Mouse (Mus musculus): Measurements from ENCODE around the gene Pmpca. TPM values are rescaled to one million over a fixed set of nuclear protein-coding genes. Genes with fewer than 3 reads are reported as not detected.
A peak's percentile ranks its signal among the peaks of the same experiment; 100 is the strongest.

Pmpca gene
- polyA plus RNA-seq, 1 experiment, result 18.3 TPM

DNA sequence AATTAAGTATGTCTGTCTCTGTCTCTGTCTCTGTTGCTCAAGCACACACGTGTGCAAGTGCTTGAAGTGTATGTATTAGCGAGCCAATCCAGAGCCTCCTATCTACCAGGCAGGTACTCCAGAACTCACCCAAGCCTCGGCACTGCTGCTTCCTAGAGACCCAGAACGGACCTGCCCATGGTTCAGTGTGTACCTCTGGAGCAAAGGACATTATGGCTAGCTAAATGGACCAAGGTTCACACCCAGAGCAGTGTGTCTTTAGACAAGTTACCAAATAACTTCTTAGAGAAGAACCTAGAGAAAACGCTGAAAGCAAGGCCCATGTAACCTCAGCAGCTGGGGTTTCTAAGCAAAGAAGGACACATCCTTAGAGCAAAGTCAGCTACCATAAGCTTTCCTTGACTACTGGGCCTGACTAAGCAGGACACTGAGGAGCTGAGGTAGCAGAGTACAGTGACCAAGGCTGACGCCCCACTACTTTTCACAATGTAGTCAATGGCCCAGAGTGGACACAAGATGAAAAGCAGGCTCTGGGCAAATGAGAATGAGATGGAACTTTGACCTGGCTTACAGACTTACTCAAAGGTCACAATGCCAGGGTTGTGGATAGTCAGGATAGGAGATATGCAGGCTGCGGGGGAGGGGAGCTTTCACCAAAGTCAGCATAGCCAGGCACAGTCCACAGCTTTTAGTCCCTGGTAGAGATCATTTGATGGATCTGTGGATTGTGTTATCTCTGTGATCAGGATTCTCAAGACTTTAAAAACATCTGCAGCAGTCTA lies 45.8 kb downstream of the Pmpca start:
- Histone ChIP-seq H3K36me3 (ENCODE audit: control insufficient read depth) (peaks cover 81% of the 10 kb centered on the region), H3K4me3 (replicated peaks) (no peak overlapping the region), H3K27me3 (ENCODE audit: control insufficient read depth) (no peaks in the 10 kb centered on the region), H3K4me1 (ENCODE audit: control insufficient read depth) (peaks cover 5% of the 10 kb centered on the region; the same call in 1 of the 2 replicates), H3K9me3 (ENCODE audit: control insufficient read depth, low read length) (no peaks in the 10 kb centered on the region)
- TF ChIP-seq TAL1 (IDR thresholded peaks at IDR 0.05; ENCODE audit: low read length) (no peak), GATA1 (IDR thresholded peaks at IDR 0.05; ENCODE audit: low read length) (no peak)

DNA sequence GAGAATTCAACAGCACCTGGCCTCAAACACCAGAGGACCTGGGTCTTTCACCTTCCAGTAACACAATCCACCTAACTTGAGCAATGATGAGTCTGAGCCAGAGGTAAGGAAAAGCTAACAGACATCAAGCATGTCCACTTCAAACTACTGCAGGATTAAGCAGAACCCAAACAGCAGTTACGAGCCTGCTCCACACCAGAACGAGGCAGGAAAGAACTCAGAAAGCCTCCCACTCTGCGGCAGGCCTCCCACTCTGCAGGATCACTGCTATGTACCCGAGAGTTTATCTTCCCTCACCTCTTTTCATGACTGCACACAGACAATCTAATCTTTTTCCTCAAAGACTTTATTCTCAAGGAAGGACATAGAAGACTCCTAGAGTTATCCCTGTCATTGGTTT lies 48.1 kb downstream of the Pmpca start:
- Histone ChIP-seq H3K4me3 (replicated peaks) (no peak overlapping the region), H3K27me3 (ENCODE audit: control insufficient read depth) (no peaks in the 10 kb centered on the region), H3K9me3 (ENCODE audit: control insufficient read depth, low read length) (no peaks in the 10 kb centered on the region), H3K36me3 (ENCODE audit: control insufficient read depth) (peaks cover 83% of the 10 kb centered on the region), H3K4me1 (ENCODE audit: control insufficient read depth) (peaks cover 5% of the 10 kb centered on the region; the same call in 1 of the 2 replicates)
- TF ChIP-seq GATA1 (IDR thresholded peaks at IDR 0.05; ENCODE audit: low read length) (no peak), TAL1 (IDR thresholded peaks at IDR 0.05; ENCODE audit: low read length) (no peak)

DNA sequence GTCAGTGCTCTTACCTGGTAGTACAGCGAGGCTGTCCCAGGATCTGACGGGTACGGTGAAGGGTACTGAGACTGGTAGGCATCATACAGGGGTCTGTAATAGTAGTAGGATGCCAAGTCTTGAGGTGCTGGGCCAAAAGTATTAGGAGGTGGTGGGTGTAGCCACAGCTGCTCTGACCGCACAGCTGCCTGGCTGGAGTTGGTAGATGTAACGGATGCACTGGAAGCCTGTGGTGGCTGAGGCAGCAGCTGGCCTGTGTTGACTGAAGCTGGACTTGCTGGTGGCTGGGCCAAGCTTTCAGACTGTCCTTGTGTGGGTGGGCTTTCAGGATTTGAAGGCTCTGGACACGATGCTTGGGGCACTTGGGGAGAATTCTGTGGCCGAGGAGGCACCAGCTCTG lies 49.2 kb downstream of the Pmpca start:
- Histone ChIP-seq H3K36me3 (ENCODE audit: control insufficient read depth) (peaks cover 75% of the 10 kb centered on the region), H3K4me1 (ENCODE audit: control insufficient read depth) (peaks cover 10% of the 10 kb centered on the region), H3K9me3 (ENCODE audit: control insufficient read depth, low read length) (no peaks in the 10 kb centered on the region), H3K27me3 (ENCODE audit: control insufficient read depth) (no peaks in the 10 kb centered on the region), H3K4me3 (replicated peaks) (no peak overlapping the region)
- no peak for TF ChIP-seq GATA1 (IDR thresholded peaks at IDR 0.05; ENCODE audit: low read length)

DNA sequence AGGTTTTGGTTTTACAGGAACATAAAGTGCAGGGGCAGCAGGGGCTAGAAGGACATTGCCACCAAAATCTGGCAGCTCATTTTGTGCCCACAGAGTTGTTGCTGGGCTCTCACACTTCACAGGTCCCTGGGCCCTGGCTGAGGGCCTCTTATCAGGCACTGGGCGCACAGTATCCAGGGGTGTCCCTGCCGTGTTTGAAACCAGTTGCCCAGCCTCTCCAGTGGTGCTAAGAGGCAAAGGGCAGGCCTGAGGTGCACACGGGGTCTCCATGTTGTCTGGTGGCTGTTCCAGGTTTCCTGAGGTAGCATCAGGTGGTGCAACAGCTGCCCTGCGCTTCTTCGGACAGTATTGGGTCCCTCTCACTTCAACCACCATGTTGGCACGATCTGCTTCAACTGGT lies 50.5 kb downstream of the Pmpca start:
- Histone ChIP-seq H3K36me3 (ENCODE audit: control insufficient read depth) (peaks cover 63% of the 10 kb centered on the region), H3K27me3 (ENCODE audit: control insufficient read depth) (no peaks in the 10 kb centered on the region), H3K4me3 (replicated peaks) (no peak overlapping the region), H3K9me3 (ENCODE audit: control insufficient read depth, low read length) (no peaks in the 10 kb centered on the region), H3K4me1 (ENCODE audit: control insufficient read depth) (peaks cover 23% of the 10 kb centered on the region)
- TF ChIP-seq TAL1 (IDR thresholded peaks at IDR 0.05; ENCODE audit: low read length) (no peak), GATA1 (IDR thresholded peaks at IDR 0.05; ENCODE audit: low read length) (no peak)

DNA sequence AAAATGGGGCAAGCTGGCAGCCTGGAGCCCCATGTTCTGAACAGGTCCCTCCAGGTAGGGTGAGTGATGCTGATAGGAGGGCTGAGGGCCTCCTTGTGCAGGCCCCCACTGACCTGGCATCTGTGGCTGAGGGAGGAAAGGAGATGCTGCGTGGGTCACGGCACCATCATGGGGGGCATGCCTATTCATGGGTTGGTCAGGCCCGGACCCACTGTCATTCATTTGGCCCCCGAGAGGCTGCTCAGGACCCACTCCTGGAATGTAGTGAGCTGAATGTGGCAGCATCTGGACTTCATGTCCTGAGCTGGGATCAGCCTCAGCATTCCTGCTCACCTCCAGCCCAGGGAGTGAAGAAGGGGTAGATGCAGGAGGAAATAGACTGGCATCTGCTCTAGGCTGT lies 52.1 kb downstream of the Pmpca start:
- peaks cover 31% of the 10 kb centered on the region for H3K4me1 ChIP-seq (ENCODE audit: control insufficient read depth)
- no peaks in the 10 kb centered on the region for H3K9me3 ChIP-seq (ENCODE audit: control insufficient read depth, low read length)
- H3K27me3 ChIP-seq (ENCODE audit: control insufficient read depth), result no peaks in the 10 kb centered on the region
- no peak overlapping the region for H3K4me3 ChIP-seq (replicated peaks)
- peaks cover 48% of the 10 kb centered on the region for H3K36me3 ChIP-seq (ENCODE audit: control insufficient read depth)
- TF ChIP-seq TAL1 (IDR thresholded peaks at IDR 0.05; ENCODE audit: low read length) (no peak), GATA1 (IDR thresholded peaks at IDR 0.05; ENCODE audit: low read length) (no peak)

DNA sequence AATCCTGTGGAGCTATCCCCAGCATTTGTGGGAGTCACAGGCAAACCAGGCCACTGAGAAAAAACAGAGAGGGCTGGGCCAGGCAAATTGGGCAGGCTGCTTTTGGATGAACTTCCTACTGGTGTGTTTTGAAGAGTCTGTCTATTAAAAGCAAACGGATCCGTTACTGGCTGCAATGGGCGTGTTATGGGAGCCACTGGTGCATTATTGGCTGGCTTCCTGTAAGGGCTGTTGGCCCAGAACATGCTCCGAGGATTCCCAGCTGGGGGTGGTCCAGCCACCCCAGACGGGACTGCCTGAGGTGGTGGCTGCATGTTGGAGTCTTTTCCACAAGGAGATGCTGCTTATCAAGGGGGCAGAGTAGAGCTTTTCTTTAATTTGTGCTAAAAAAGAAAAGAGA lies 52.5 kb downstream of the Pmpca start:
- Histone ChIP-seq H3K36me3 (ENCODE audit: control insufficient read depth) (peaks cover 48% of the 10 kb centered on the region), H3K27me3 (ENCODE audit: control insufficient read depth) (no peaks in the 10 kb centered on the region), H3K9me3 (ENCODE audit: control insufficient read depth, low read length) (no peaks in the 10 kb centered on the region), H3K4me3 (replicated peaks) (no peak overlapping the region), H3K4me1 (ENCODE audit: control insufficient read depth) (peaks cover 36% of the 10 kb centered on the region)
- no peak for TF ChIP-seq GATA1 (IDR thresholded peaks at IDR 0.05; ENCODE audit: low read length)
- TF ChIP-seq TAL1 (IDR thresholded peaks at IDR 0.05; ENCODE audit: low read length), result no peak

DNA sequence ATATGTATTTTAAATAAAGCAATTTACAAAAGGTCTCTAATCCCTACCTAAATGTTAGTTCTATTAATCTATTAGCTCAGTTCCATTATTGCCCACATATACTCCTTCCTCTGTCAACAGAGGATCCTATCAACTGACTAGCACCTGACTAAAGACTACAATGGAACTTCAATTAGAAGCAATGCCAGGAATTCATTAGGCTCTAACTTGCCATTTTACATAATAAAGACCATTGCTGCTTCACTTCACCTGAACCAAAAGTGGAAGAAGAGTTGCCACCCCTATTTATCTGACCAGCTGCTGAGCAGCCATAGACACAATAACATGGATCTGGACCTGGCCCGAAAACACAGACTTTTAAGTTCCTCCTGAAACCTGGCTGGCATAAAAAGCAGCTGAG lies 53.7 kb downstream of the Pmpca start:
- Histone ChIP-seq H3K4me1 (ENCODE audit: control insufficient read depth) (peaks cover 45% of the 10 kb centered on the region), H3K9me3 (ENCODE audit: control insufficient read depth, low read length) (no peaks in the 10 kb centered on the region), H3K36me3 (ENCODE audit: control insufficient read depth) (peaks cover 40% of the 10 kb centered on the region), H3K4me3 (replicated peaks) (no peak overlapping the region), H3K27me3 (ENCODE audit: control insufficient read depth) (no peaks in the 10 kb centered on the region)
- no peak for TF ChIP-seq GATA1 (IDR thresholded peaks at IDR 0.05; ENCODE audit: low read length)
- TF ChIP-seq TAL1 (IDR thresholded peaks at IDR 0.05; ENCODE audit: low read length), result no peak

DNA sequence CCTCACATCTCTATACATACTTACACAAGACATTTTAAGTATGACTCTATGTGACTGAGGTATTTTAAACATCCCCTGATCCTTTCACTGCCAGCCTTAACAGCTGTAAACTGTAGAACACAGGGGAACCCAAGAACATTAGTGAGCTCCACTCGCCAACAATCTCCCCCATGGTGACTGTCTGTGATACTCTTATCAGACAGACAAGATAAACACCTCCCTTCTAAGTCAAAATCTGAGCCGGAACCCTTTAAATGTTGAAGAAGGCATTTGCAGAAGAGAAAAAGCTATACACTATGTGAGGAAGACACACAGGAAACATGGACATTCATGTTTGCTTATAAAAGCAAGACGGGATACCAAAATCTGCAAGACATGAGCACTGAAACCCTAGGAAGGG lies 54.7 kb downstream of the Pmpca start:
- Histone ChIP-seq H3K27me3 (ENCODE audit: control insufficient read depth) (no peaks in the 10 kb centered on the region), H3K36me3 (ENCODE audit: control insufficient read depth) (peaks cover 30% of the 10 kb centered on the region), H3K4me1 (ENCODE audit: control insufficient read depth) (peaks cover 43% of the 10 kb centered on the region), H3K4me3 (replicated peaks) (peak overlapping the region; percentile 86), H3K9me3 (ENCODE audit: control insufficient read depth, low read length) (no peaks in the 10 kb centered on the region)
- TF ChIP-seq TAL1 (IDR thresholded peaks at IDR 0.05; ENCODE audit: low read length), result no peak
- no peak for TF ChIP-seq GATA1 (IDR thresholded peaks at IDR 0.05; ENCODE audit: low read length)

DNA sequence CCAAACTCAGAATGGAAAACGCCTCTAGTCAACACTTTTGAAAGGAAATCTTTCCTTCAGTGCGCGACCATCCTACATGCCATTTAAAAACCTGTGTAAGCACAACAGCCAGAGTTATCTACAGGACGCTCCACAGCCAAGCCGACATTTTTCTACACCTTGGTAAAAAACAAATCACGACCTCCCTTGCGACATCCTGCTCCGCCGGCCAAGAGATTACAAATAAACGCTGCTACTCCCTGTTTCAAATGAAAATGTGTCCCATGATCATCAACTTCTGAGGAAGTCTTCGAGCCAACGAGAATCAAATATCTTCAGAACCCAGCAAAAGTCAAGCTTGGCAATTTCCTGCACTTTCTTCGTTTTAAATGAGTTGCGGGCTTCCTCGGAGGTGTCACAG lies 55.2 kb downstream of the Pmpca start:
- no peaks in the 10 kb centered on the region for H3K27me3 ChIP-seq (ENCODE audit: control insufficient read depth)
- H3K9me3 ChIP-seq (ENCODE audit: control insufficient read depth, low read length), result no peaks in the 10 kb centered on the region
- H3K4me3 ChIP-seq (replicated peaks), result peak overlapping the region; percentile 86
- TF ChIP-seq GATA1 (IDR thresholded peaks at IDR 0.05; ENCODE audit: low read length) (no peak), TAL1 (IDR thresholded peaks at IDR 0.05; ENCODE audit: low read length) (no peak)
- peaks cover 25% of the 10 kb centered on the region for H3K36me3 ChIP-seq (ENCODE audit: control insufficient read depth)
- H3K4me1 ChIP-seq (ENCODE audit: control insufficient read depth), result peaks cover 43% of the 10 kb centered on the region

All from erythroblast, embryonic 14.5 days (primary cell).